Mouse (Mus musculus) hindbrain, embryonic 14.5 days (tissue): ENCODE results near the gene Gpx3. TPM values are rescaled to one million over a fixed set of nuclear protein-coding genes. Genes with fewer than 3 reads are reported as not detected.
"Not testable (repeated sequence)": the region's sequence is repeated elsewhere in the genome, so short reads cannot be mapped to it uniquely, and the experiment has no call there.

Source experiments
- ATAC-seq: fragments of 200-750 bp; cut with Nextera tagmentation; 2 replicates; pipeline ENCODE4 v1.8.0; 2017; ENCODE audit warnings: moderate number of reproducible peaks, mild to moderate bottlenecking, moderate TSS enrichment, moderate library complexity; ENCODE audit not compliant: low FRiP score
- DNase-seq: peaks from one replicate; pipeline ENCODE4 v3.0.0-alpha.2; 2015; ENCODE audit warnings: low spot score
- H3K27ac ChIP-seq: fragments of 300-500 bp; sonication (generic); 2 replicates; pipeline ENCODE4 v1.5.1; 2014; ENCODE audit warnings: mild to moderate bottlenecking, moderate library complexity
- H3K27me3 ChIP-seq: fragments of 300-500 bp; sonication (generic); 2 replicates; pipeline ENCODE4 v1.6.1; 2014; ENCODE audit warnings: mild to moderate bottlenecking, low read length, mixed read lengths; ENCODE audit not compliant: control insufficient read depth, insufficient read depth
- H3K36me3 ChIP-seq: fragments of 300-500 bp; sonication (generic); replicated peaks from 2 replicates; pipeline ENCODE4 v1.6.1; 2014; ENCODE audit not compliant: control insufficient read depth, insufficient read depth
- H3K4me1 ChIP-seq: fragments of 300-500 bp; sonication (generic); replicated peaks from 2 replicates; pipeline ENCODE4 v1.6.1; 2014; ENCODE audit warnings: antibody characterized with exemption, low read length, mixed read lengths; ENCODE audit not compliant: control insufficient read depth, insufficient read depth
- H3K4me2 ChIP-seq: fragments of 300-500 bp; sonication (generic); replicated peaks from 2 replicates; pipeline ENCODE4 v1.6.1; 2014; ENCODE audit warnings: mild to moderate bottlenecking, moderate library complexity
- H3K4me3 ChIP-seq: fragments of 300-500 bp; sonication (generic); replicated peaks from 2 replicates; pipeline ENCODE4 v1.5.1; 2014; ENCODE audit warnings: mild to moderate bottlenecking, low read length
- H3K9ac ChIP-seq: fragments of 300-500 bp; sonication (generic); 2 replicates; pipeline ENCODE4 v1.6.1; 2014
- H3K9me3 ChIP-seq: fragments of 300-500 bp; sonication (generic); 2 replicates; pipeline ENCODE4 v1.6.1; 2016; ENCODE audit warnings: low read length; ENCODE audit not compliant: control insufficient read depth
- WGBS: fragments of 180-500 bp; shearing (Covaris S2); extraction: QIAGEN DNeasy Blood & Tissue Kit; methylation state at CpG from one replicate; pipeline ENCODE4 v1.1.7; 2014; 5-methylcytosine and 5-hydroxymethylcytosine counted together
- polyA plus RNA-seq: library from polyadenylated mRNA; unstranded; fragments of >200 nt; fragmentation: Nextera tagmentation; extraction: Ambion mirVana; gene quantifications from 2 replicates; pipeline ENCODE4 v1.2.1, GENCODE M21; 2014

The Gpx3 gene
- polyA plus RNA-seq, 1 experiment from 2014 or later: 73.6 TPM

- not testable (repeated sequence) for H3K4me2 ChIP-seq, H3K36me3 ChIP-seq, H3K4me3 ChIP-seq, H3K27ac ChIP-seq, DNase-seq, H3K9me3 ChIP-seq, ATAC-seq, H3K27me3 ChIP-seq, H3K9ac ChIP-seq
- WGBS: 87% methylated on average over 3 of the region's 3 CpGs
- peaks cover 14% of the 10 kb centered on the region; the same call in 1 of the 2 replicates for H3K4me1 ChIP-seq
These were observed 55.5 kb downstream of the Gpx3 start for GRCm38 (mm10) chr11:54957708-54958107.

DNA sequence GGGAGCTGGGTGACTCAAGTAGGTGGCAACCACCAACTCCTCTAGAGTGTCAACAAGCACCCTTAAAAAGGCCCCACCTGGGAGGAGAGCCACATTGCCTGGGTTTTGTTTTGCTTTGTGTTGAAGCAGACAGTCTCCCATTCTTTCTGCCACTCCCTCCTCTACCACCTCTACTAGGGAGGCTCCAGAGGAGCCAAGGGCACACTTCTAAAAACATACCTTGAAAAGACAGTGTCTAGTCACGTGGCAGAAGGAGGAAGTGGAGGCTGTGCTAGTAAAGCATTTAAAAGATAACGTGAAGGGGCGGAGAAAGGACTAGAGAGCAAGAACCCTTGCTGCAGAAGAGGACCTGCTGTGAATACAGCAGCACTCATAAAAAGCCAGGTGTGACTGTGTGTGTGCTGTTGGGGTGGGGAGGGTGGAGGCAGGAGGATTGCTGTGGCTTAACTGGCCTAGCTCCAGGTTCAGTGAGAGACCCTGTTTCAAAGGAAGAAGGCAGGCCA, 56.4 kb downstream of the Gpx3 start:
- DNase-seq (no peak), ATAC-seq (no peak)
- peaks cover 14% of the 10 kb centered on the region; the same call in 1 of the 2 replicates for H3K4me1 ChIP-seq
- no peaks in the 10 kb centered on the region for H3K36me3 ChIP-seq
- no peak overlapping the region for H3K4me2 ChIP-seq
- H3K9ac ChIP-seq: no peak overlapping the region
- no peak overlapping the region for H3K27ac ChIP-seq
- WGBS: 66% methylated on average over 3 of the region's 3 CpGs
- H3K4me3 ChIP-seq: no peak overlapping the region
- H3K27me3 ChIP-seq: no peaks in the 10 kb centered on the region
- H3K9me3 ChIP-seq: no peaks in the 10 kb centered on the region

Other genes with a start within 250 kb of the Gpx3 start
- 147 and 171 TPM in 2 replicates for gene Cdc42se2, start 114.8 kb upstream of the Gpx3 start, polyA plus RNA-seq
- 11.8 and 12.6 TPM in 2 replicates for gene Lyrm7, start 41.5 kb upstream of the Gpx3 start, polyA plus RNA-seq
- gene Hint1, start 36.1 kb upstream of the Gpx3 start, polyA plus RNA-seq: 791 and 878 TPM in 2 replicates
- gene Tnip1, start 60.5 kb downstream of the Gpx3 start, polyA plus RNA-seq: 15.8 and 17.0 TPM in 2 replicates
- 68.9 and 71.4 TPM in 2 replicates for gene Anxa6, start 131.0 kb downstream of the Gpx3 start, polyA plus RNA-seq
- gene Ccdc69, start 175.7 kb downstream of the Gpx3 start, polyA plus RNA-seq: 0.20 and 0.36 TPM in 2 replicates
- gene Gm2a, start 195.7 kb downstream of the Gpx3 start, polyA plus RNA-seq: 32.9 and 35.8 TPM in 2 replicates
- gene Slc36a3, start 249.3 kb downstream of the Gpx3 start, polyA plus RNA-seq: not detected in 2 replicates